Mouse (Mus musculus) heart, embryonic 11.5 days (tissue): Measurements from ENCODE around the gene Sfmbt1. TPM values are rescaled to one million over a fixed set of nuclear protein-coding genes. Genes with fewer than 3 reads are reported as not detected.

ENCODE experiments used
- ATAC-seq: fragments of 200-750 bp; cut with Nextera tagmentation; replicated peaks from 2 replicates; pipeline ENCODE4 v1.8.0; 2017; ENCODE audit warnings: moderate library complexity; ENCODE audit not compliant: insufficient number of reproducible peaks, low FRiP score, low TSS enrichment
- H3K27ac ChIP-seq: fragments of 300-500 bp; sonication (generic); 2 replicates; pipeline ENCODE4 v1.5.1; 2014; ENCODE audit warnings: mild to moderate bottlenecking, low read depth, low read length
- H3K27me3 ChIP-seq: fragments of 300-500 bp; sonication (generic); 2 replicates; pipeline ENCODE4 v1.6.1; 2014; ENCODE audit warnings: mild to moderate bottlenecking, low read length, mixed read lengths; ENCODE audit not compliant: control insufficient read depth, insufficient read depth
- H3K36me3 ChIP-seq: fragments of 300-500 bp; sonication (generic); 2 replicates; pipeline ENCODE4 v1.6.1; 2014; ENCODE audit warnings: mild to moderate bottlenecking, low read length, moderate library complexity, mixed read lengths; ENCODE audit not compliant: control insufficient read depth, insufficient read depth
- H3K4me1 ChIP-seq: fragments of 300-500 bp; sonication (generic); 2 replicates; pipeline ENCODE4 v1.6.1; 2014; ENCODE audit warnings: low read length; ENCODE audit not compliant: control insufficient read depth, insufficient read depth
- H3K4me2 ChIP-seq: fragments of 300-500 bp; sonication (generic); 2 replicates; pipeline ENCODE4 v1.6.1; 2014; ENCODE audit warnings: mild to moderate bottlenecking, moderate library complexity
- H3K4me3 ChIP-seq: fragments of 300-500 bp; sonication (generic); 2 replicates; pipeline ENCODE4 v1.5.1; 2014; ENCODE audit warnings: low read depth, low read length
- H3K9ac ChIP-seq: fragments of 300-500 bp; sonication (generic); 2 replicates; pipeline ENCODE4 v1.6.1; 2014; ENCODE audit warnings: mild to moderate bottlenecking, low read depth, low read length, moderate library complexity
- H3K9me3 ChIP-seq: fragments of 300-500 bp; sonication (generic); replicated peaks from 2 replicates; pipeline ENCODE4 v1.6.1; 2016; ENCODE audit warnings: low read length; ENCODE audit not compliant: control insufficient read depth
- WGBS: fragments of 180-500 bp; shearing (Covaris S2); extraction: QIAGEN DNeasy Blood & Tissue Kit; methylation state at CpG from one replicate; pipeline ENCODE4 v1.1.7; 2014; ENCODE audit not compliant: insufficient replicate concordance; 5-methylcytosine and 5-hydroxymethylcytosine counted together
- polyA plus RNA-seq: library from polyadenylated mRNA; unstranded; fragments of >200 nt; fragmentation: Nextera tagmentation; extraction: Ambion mirVana; gene quantifications from 2 replicates; pipeline ENCODE4 v1.2.1, GENCODE M21; 2014

The Sfmbt1 gene
- polyA plus RNA-seq, 1 experiment from 2014 or later, result 13.2 TPM

DNA sequence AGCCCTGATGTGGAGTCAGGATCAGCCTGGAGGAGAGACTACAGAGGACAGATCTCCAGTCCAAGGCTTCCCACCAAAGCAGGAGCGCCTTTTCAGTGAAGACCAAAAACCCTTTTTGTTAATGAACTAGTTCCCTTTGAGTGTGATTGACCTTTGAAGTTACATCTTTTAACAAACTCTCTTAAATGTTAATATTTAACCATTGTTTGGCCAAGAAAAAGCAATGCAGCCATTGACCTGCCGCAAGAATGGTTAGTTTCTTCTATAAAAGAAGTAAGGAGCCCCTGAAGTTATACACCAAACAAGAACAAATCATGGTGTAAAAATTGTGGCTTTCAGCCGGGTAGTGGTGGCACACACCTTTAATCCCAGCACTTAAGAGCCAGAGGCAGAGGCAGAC lies 24.0 kb upstream of the Sfmbt1 start:
- no peaks in the 10 kb centered on the region for H3K9me3 ChIP-seq
- H3K4me1 ChIP-seq, result no peaks in the 10 kb centered on the region
- H3K36me3 ChIP-seq, result no peaks in the 10 kb centered on the region
- no peak for ATAC-seq
- WGBS, result 93% methylated on average over 3 of the region's 3 CpGs
- H3K4me2 ChIP-seq, result no peak overlapping the region
- H3K27me3 ChIP-seq, result no peaks in the 10 kb centered on the region
- no peak overlapping the region for H3K27ac ChIP-seq
- no peak overlapping the region for H3K9ac ChIP-seq
- no peak overlapping the region for H3K4me3 ChIP-seq

DNA sequence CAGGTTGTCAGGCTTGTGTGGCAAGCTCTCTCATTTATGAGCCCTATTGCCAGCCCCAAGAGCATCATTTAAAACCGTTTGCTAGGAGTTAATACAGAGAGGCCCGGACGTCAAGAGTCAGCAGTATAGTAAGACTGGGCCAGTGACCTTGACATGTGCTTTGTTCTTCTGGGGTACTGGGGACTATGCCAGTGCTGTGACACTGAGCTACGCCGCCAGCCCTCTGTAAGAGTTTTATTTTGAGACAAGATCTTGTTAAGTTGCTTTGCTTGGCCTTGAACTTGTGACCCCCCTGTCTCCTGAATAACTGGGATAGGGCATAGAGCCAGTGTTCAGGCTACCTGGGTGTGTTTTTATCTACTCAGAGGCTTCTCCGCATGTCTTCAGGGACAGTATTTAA lies 22.2 kb upstream of the Sfmbt1 start:
- no peak for ATAC-seq
- Histone ChIP-seq H3K36me3 (no peaks in the 10 kb centered on the region), H3K27ac (no peak overlapping the region), H3K9me3 (no peaks in the 10 kb centered on the region), H3K4me1 (no peaks in the 10 kb centered on the region), H3K4me3 (no peak overlapping the region), H3K27me3 (no peaks in the 10 kb centered on the region), H3K9ac (no peak overlapping the region), H3K4me2 (no peak overlapping the region)
- 86% methylated on average over 6 of the region's 6 CpGs for WGBS

DNA sequence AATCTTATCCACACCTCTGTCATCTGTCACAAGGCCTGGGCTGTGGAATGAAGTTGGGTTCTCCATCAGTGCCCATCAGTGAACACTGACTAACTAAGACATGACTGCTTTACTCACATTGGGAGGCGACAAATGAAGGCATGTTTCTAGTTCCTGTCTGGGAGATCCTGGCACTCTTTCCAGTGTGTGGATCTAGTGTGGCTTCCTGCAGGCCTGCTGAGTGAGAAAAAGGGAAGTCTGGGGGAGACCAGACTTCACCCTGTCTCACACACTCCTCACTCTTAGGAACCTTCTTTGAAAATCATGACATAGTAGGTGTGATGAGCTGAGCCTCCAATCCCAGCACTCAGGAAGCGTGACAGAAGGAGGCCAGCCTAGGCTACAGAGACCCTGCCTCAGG lies 19.9 kb upstream of the Sfmbt1 start:
- H3K4me3 ChIP-seq, result no peak overlapping the region
- H3K9me3 ChIP-seq, result no peaks in the 10 kb centered on the region
- H3K9ac ChIP-seq, result no peak overlapping the region
- H3K27ac ChIP-seq, result no peak overlapping the region
- WGBS, result 82% methylated on average over 2 of the region's 2 CpGs
- H3K27me3 ChIP-seq, result 0 out of 2 replicates have a peak, but pooled peaks cover 2% of the 10 kb centered on the region
- H3K4me2 ChIP-seq, result no peak overlapping the region
- H3K4me1 ChIP-seq, result no peaks in the 10 kb centered on the region
- ATAC-seq, result no peak
- no peaks in the 10 kb centered on the region for H3K36me3 ChIP-seq

DNA sequence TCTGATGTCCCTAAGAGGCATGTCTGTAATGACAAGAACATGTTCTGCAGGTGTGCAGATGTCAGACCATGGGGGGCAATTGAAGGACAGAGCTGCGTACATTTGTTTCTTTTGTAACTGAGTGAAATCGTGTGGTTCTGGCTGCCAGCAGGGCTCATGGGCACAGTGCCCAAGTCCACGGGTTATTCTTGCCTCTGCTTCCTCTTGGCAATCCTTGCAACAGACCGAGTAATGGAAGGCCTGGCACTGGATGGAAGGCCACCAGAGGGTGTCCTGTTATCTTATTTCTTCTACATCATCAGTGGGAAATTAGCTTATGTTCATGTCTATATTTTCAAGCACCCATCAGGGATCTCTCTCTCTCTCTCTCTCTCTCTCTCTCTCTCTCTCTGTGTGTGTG lies 19.0 kb upstream of the Sfmbt1 start:
- no peak overlapping the region for H3K9ac ChIP-seq
- H3K4me2 ChIP-seq, result no peak overlapping the region
- ATAC-seq, result no peak
- H3K9me3 ChIP-seq, result no peaks in the 10 kb centered on the region
- H3K27me3 ChIP-seq, result 0 out of 2 replicates have a peak, but pooled peaks cover 2% of the 10 kb centered on the region
- 76% methylated on average over 4 of the region's 4 CpGs for WGBS
- H3K36me3 ChIP-seq, result no peaks in the 10 kb centered on the region
- no peak overlapping the region for H3K27ac ChIP-seq
- no peaks in the 10 kb centered on the region for H3K4me1 ChIP-seq
- no peak overlapping the region for H3K4me3 ChIP-seq

DNA sequence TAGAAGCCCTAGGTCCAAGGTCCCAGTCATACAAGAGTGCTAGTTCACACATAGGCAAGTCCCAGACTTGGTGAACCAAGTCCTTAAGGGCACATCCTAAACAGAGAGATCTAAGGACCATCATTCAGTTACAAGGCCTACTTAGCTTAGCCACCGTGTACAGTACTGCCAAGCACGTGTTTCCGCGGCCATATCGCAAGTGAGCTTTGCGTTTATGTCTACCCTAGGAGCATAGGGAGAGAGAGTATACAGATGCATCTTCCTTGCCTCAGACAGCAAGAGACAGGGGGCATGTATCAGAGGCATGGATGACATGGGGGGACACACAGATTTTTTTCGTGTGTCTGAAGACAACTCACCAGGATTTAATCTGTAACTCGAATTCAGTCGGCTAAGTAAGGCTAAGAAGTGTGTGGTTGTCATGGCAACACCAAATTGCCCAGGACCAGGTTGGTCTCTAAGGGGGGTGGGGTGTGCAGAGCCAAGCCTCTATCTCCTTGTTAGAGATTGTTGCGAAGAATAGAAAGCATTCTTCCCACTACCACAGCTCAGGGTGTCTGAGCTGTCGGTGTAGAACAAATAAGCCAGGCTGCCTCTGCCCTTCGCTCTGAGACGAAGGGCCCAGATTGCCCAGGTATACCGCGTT lies 17.1 kb upstream of the Sfmbt1 start:
- Histone ChIP-seq H3K4me1 (no peaks in the 10 kb centered on the region), H3K36me3 (no peaks in the 10 kb centered on the region), H3K4me2 (no peak overlapping the region), H3K4me3 (no peak overlapping the region), H3K9me3 (no peaks in the 10 kb centered on the region), H3K27me3 (0 out of 2 replicates have a peak, but pooled peaks cover 2% of the 10 kb centered on the region), H3K27ac (no peak overlapping the region), H3K9ac (no peak overlapping the region)
- ATAC-seq, result no peak
- WGBS, result 79% methylated on average over 15 of the region's 15 CpGs

DNA sequence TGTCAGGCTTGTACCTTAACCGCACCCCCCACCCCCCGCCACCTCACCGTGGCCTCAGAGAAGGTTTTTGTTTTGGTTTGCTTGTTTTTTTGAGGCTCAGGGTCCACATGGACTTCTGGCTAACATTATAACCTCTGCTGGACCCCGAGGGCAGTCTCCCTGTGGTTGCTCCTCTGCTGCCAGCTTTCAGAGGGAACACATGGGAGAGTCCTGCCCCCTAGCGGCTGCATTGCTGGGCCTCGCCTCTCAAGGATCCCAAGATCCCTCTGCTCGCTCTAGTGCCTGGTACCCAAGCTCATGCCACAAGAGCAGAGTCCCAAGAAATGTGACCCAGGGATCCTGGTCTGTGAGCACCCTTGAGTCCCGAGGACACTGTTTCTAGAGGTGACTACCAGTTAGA lies 15.0 kb upstream of the Sfmbt1 start:
- no peaks in the 10 kb centered on the region for H3K4me1 ChIP-seq
- no peak overlapping the region for H3K27ac ChIP-seq
- 39% methylated on average over 8 of the region's 8 CpGs for WGBS
- no peak overlapping the region for H3K4me2 ChIP-seq
- no peaks in the 10 kb centered on the region for H3K36me3 ChIP-seq
- H3K9me3 ChIP-seq, result no peaks in the 10 kb centered on the region
- no peak overlapping the region for H3K4me3 ChIP-seq
- ATAC-seq, result no peak
- 0 out of 2 replicates have a peak, but pooled peaks cover 2% of the 10 kb centered on the region for H3K27me3 ChIP-seq
- H3K9ac ChIP-seq, result no peak overlapping the region

DNA sequence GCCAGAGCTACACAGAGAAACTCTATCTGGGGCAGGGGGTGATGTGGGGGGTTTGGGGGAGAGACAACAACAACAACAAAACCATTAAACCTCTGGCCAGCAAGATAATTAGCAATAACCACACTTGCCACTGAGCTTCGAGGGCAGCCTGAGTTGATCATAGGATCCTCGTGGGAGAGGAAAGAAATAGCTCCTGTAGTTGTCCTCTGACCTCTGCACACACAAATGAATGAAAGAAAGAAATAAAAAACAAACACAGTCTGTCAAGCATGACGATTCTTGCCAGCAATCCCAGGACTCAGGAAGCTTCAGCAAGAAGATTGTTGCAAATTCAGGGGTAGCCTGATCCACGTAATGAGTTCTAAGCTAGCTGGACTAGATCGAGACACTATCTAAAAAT lies 12.1 kb upstream of the Sfmbt1 start:
- Histone ChIP-seq H3K27me3 (0 out of 2 replicates have a peak, but pooled peaks cover 2% of the 10 kb centered on the region), H3K9me3 (no peaks in the 10 kb centered on the region), H3K27ac (no peak overlapping the region), H3K36me3 (no peaks in the 10 kb centered on the region), H3K9ac (no peak overlapping the region), H3K4me2 (no peak overlapping the region), H3K4me1 (no peaks in the 10 kb centered on the region), H3K4me3 (no peak overlapping the region)
- 66% methylated on average over 5 of the region's 5 CpGs for WGBS
- ATAC-seq, result no peak

DNA sequence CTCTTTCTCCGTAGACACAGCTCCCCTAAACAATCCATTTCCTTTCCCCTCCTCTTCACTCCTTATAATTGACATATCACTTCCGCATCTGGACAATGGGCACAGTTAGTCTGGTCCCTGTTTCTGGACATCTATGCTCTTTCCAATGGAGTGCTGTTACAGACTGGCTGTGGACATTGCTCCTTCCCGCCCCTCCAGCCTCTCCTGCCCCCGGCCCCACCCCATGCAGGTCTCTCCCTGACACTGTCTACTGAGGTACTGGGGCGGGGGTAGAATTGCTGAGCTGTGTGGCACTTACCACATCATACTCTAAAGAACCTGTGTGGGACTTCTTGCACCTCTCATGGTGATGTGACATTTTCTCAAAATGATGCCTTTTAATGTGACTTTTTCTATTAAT lies 11.6 kb upstream of the Sfmbt1 start:
- no peak for ATAC-seq
- Histone ChIP-seq H3K9me3 (no peaks in the 10 kb centered on the region), H3K27me3 (0 out of 2 replicates have a peak, but pooled peaks cover 2% of the 10 kb centered on the region), H3K4me1 (no peaks in the 10 kb centered on the region), H3K9ac (no peak overlapping the region), H3K4me3 (no peak overlapping the region), H3K4me2 (no peak overlapping the region), H3K27ac (no peak overlapping the region), H3K36me3 (no peaks in the 10 kb centered on the region)
- 74% methylated on average over 5 of the region's 5 CpGs for WGBS
